In genomic region chrX:167151341-167151740, GRCm38 (mm10) we compare ENCODE assay signal across 12 mouse cellular contexts. TPM values are rescaled to one million over a fixed set of nuclear protein-coding genes. Genes with fewer than 3 reads are reported as not detected.
DNase-seq lines count a peak whose midpoint lies in the region; ATAC-seq lines count a peak whose summit lies in the region.
"Had no signal": no experiment of that assay in that cellular context is flagged by ENCODE, and none has a peak within 500 bp of the region (broad histone marks: within the 10 kb centered on the region; RNA-seq: fewer than 3 reads in every experiment).

No protein-coding gene starts in this region.

- WGBS in heart, embryonic 10.5 days, result 67% methylated on average over 3 of the region's 3 CpGs
- WGBS in midbrain, embryonic 11.5 days, result 68% methylated on average over 3 of the region's 3 CpGs
- WGBS in midbrain, embryonic 15.5 days, result 54% methylated on average over 3 of the region's 3 CpGs
- WGBS in heart, embryonic 11.5 days (ENCODE audit: insufficient replicate concordance), result 71% methylated on average over 3 of the region's 3 CpGs

- H3K4me2 ChIP-seq in midbrain, embryonic 11.5 days, result no peak overlapping the region
- H3K4me2 ChIP-seq in midbrain, embryonic 15.5 days, result no peak overlapping the region
- no peak overlapping the region for H3K4me2 ChIP-seq in heart, embryonic 11.5 days
- H3K4me2 ChIP-seq: embryonic facial prominence, embryonic 12.5 days; liver, embryonic 13.5 days had no signal

- H3K9ac ChIP-seq in midbrain, embryonic 11.5 days (ENCODE audit: low read length), result no peak overlapping the region
- no peak overlapping the region for H3K9ac ChIP-seq in midbrain, embryonic 15.5 days
- H3K9ac ChIP-seq in heart, embryonic 11.5 days (ENCODE audit: low read depth, low read length), result no peak overlapping the region
- H3K9ac ChIP-seq: embryonic facial prominence, embryonic 12.5 days; liver, embryonic 13.5 days had no signal

- DNase-seq in heart, adult 18-20 months, result peak; percentile 34 to 67
- no peak for DNase-seq in heart, embryonic 10.5 days (ENCODE audit: low spot score)
- DNase-seq in midbrain, embryonic 11.5 days (ENCODE audit: low spot score, missing footprints), result no peak
- peak; percentile 28 for DNase-seq in telencephalon, adult 2 months (ENCODE audit: low read depth, low spot score)
- no peak for DNase-seq in kidney, adult 11 months
- DNase-seq: cerebellum, adult 9-10 months; gastrocnemius, postnatal 25 days; kidney, adult 9 months; liver, embryonic 13.5 days had no signal

- H3K27ac ChIP-seq in heart, embryonic 10.5 days, result no peak overlapping the region
- H3K27ac ChIP-seq in midbrain, embryonic 11.5 days (ENCODE audit: low read depth, low read length), result no peak overlapping the region
- H3K27ac ChIP-seq in midbrain, embryonic 15.5 days, result no peak overlapping the region
- H3K27ac ChIP-seq in heart, embryonic 11.5 days (ENCODE audit: low read depth, low read length), result peak overlapping the region; percentile 35; the same call in 1 of the 2 replicates
- H3K27ac ChIP-seq: embryonic facial prominence, embryonic 12.5 days; liver, embryonic 13.5 days had no signal

- H3K27me3 ChIP-seq in heart, embryonic 10.5 days (ENCODE audit: insufficient read depth, poor library complexity, severe bottlenecking), result peaks cover 12% of the 10 kb centered on the region; the same call in 1 of the 2 replicates
- H3K27me3 ChIP-seq in midbrain, embryonic 11.5 days (ENCODE audit: control insufficient read depth, insufficient read depth, low read length), result peaks cover 19% of the 10 kb centered on the region
- peaks cover 13% of the 10 kb centered on the region; the same call in 1 of the 2 replicates for H3K27me3 ChIP-seq in midbrain, embryonic 15.5 days (replicated peaks)
- H3K27me3 ChIP-seq in heart, embryonic 11.5 days (ENCODE audit: control insufficient read depth, insufficient read depth, low read length), result no peaks in the 10 kb centered on the region

- 0 out of 2 replicates have a peak, but pooled peaks have one; percentile 44 for ATAC-seq in midbrain, embryonic 11.5 days (ENCODE audit: low FRiP score)
- ATAC-seq in midbrain, embryonic 15.5 days (replicated peaks), result no peak
- ATAC-seq in heart, embryonic 11.5 days (replicated peaks; ENCODE audit: insufficient number of reproducible peaks, low FRiP score, low TSS enrichment), result no peak

- H3K4me3 ChIP-seq in heart, embryonic 10.5 days, result no peak overlapping the region
- no peak overlapping the region for H3K4me3 ChIP-seq in midbrain, embryonic 11.5 days (ENCODE audit: low read depth, low read length)
- no peak overlapping the region for H3K4me3 ChIP-seq in midbrain, embryonic 15.5 days
- no peak overlapping the region for H3K4me3 ChIP-seq in heart, embryonic 11.5 days (ENCODE audit: low read depth, low read length)
- H3K4me3 ChIP-seq: embryonic facial prominence, embryonic 12.5 days; liver, embryonic 13.5 days had no signal

- H3K4me1 ChIP-seq in heart, embryonic 10.5 days, result no peaks in the 10 kb centered on the region
- H3K4me1 ChIP-seq in midbrain, embryonic 11.5 days (ENCODE audit: control insufficient read depth, insufficient read depth, low read length), result peaks cover 2% of the 10 kb centered on the region; the same call in 1 of the 2 replicates
- H3K4me1 ChIP-seq in midbrain, embryonic 15.5 days, result no peaks in the 10 kb centered on the region
- no peaks in the 10 kb centered on the region for H3K4me1 ChIP-seq in heart, embryonic 11.5 days (ENCODE audit: control insufficient read depth, insufficient read depth, low read length)
- H3K4me1 ChIP-seq: embryonic facial prominence, embryonic 12.5 days; liver, embryonic 13.5 days had no signal

- no peaks in the 10 kb centered on the region for H3K9me3 ChIP-seq in heart, embryonic 10.5 days
- H3K9me3 ChIP-seq in midbrain, embryonic 11.5 days (ENCODE audit: control insufficient read depth, low read length), result no peaks in the 10 kb centered on the region
- H3K9me3 ChIP-seq in midbrain, embryonic 15.5 days, result no peaks in the 10 kb centered on the region
- H3K9me3 ChIP-seq in heart, embryonic 11.5 days (replicated peaks; ENCODE audit: control insufficient read depth, low read length), result no peaks in the 10 kb centered on the region
- H3K9me3 ChIP-seq: embryonic facial prominence, embryonic 12.5 days; liver, embryonic 13.5 days had no signal

- H3K36me3 ChIP-seq in heart, embryonic 10.5 days, result no peaks in the 10 kb centered on the region
- no peaks in the 10 kb centered on the region for H3K36me3 ChIP-seq in midbrain, embryonic 11.5 days (ENCODE audit: control insufficient read depth, insufficient read depth, low read length)
- no peaks in the 10 kb centered on the region for H3K36me3 ChIP-seq in midbrain, embryonic 15.5 days (replicated peaks)
- no peaks in the 10 kb centered on the region for H3K36me3 ChIP-seq in heart, embryonic 11.5 days (ENCODE audit: control insufficient read depth, insufficient read depth, low read length)
- H3K36me3 ChIP-seq: embryonic facial prominence, embryonic 12.5 days; liver, embryonic 13.5 days had no signal

RNA-seq across cellular contexts. Expression of gene Tmsb4x, which starts 57.8 kb away (rescaled TPM):
- 100 to 1,000 TPM; 525 to 536 TPM for total RNA-seq in heart, adult 18-20 months (2021)
- 1,947 and 1,991 TPM in 2 replicates for polyA plus RNA-seq in heart, embryonic 10.5 days (2016; fragmentation: Nextera tagmentation; extraction: Ambion mirVana)
- polyA plus RNA-seq in midbrain, embryonic 11.5 days (2014; fragmentation: Nextera tagmentation; extraction: Ambion mirVana), result 5,801 and 6,146 TPM in 2 replicates
- polyA plus RNA-seq in midbrain, embryonic 15.5 days (2015; fragmentation: Nextera tagmentation; extraction: Ambion mirVana), result 4,195 and 4,308 TPM in 2 replicates
- 2,694 and 2,831 TPM in 2 replicates for polyA plus RNA-seq in heart, embryonic 11.5 days (2014; fragmentation: Nextera tagmentation; extraction: Ambion mirVana)

Comparison
In these comparisons a context has a peak if more than half of its experiments do, and no peak if none do; other contexts are left out.
1. DNase-seq: peak in heart, adult 18-20 months (2 of 2) and telencephalon, adult 2 months (single experiment); none in heart, embryonic 10.5 days (single experiment), midbrain, embryonic 11.5 days (single experiment) and kidney, adult 11 months (single experiment).